Mouse (Mus musculus) embryonic fibroblast, embryonic 13.5 days (primary cell): ENCODE measurements at regions not wholly inside any gene's neighbourhood (a gene's known extent, or its start where the extent isn't known, plus 50 kb on each side); places are given as distances from the start of the nearest gene placed in this dataset.

Source experiments
- CTCF ChIP-seq: IDR thresholded peaks from 2 replicates; pipeline ENCODE4 v1.5.1; 2011; ENCODE audit warnings: mild to moderate bottlenecking, control low read depth, low read length, moderate library complexity, borderline replicate concordance; ENCODE audit not compliant: insufficient read depth
- POLR2A ChIP-seq: IDR thresholded peaks from 2 replicates; pipeline ENCODE4 v1.6.1; 2011; ENCODE audit warnings: low read depth, mild to moderate bottlenecking, control low read depth, low read length, moderate library complexity

GRCm38 (mm10) chr11:22692941-22693341, 167.8 kb downstream of the B3gnt2 start:
- no peak for TF ChIP-seq POLR2A
- no peak for TF ChIP-seq CTCF
